Mouse (Mus musculus) limb, embryonic 13.5 days (tissue): ENCODE measurements around the gene Ctdnep1. TPM values are rescaled to one million over a fixed set of nuclear protein-coding genes. Genes with fewer than 3 reads are reported as not detected.
A peak's percentile ranks its signal among the peaks of the same experiment; 100 is the strongest.

Experiments
- ATAC-seq: fragments of 200-750 bp; cut with Nextera tagmentation; 2 replicates; pipeline ENCODE4 v1.8.0; 2017; ENCODE audit warnings: low read depth, moderate number of reproducible peaks, moderate TSS enrichment; ENCODE audit not compliant: low FRiP score
- H3K27ac ChIP-seq: fragments of 300-500 bp; sonication (generic); 2 replicates; pipeline ENCODE4 v1.5.1; 2015; ENCODE audit warnings: inconsistent platforms, mild to moderate bottlenecking, moderate library complexity
- H3K27me3 ChIP-seq: fragments of 300-500 bp; sonication (generic); 2 replicates; pipeline ENCODE4 v1.6.1; 2015; ENCODE audit warnings: mild to moderate bottlenecking, inconsistent platforms
- H3K36me3 ChIP-seq: fragments of 300-500 bp; sonication (generic); 2 replicates; pipeline ENCODE4 v1.6.1; 2015; ENCODE audit warnings: inconsistent platforms, mild to moderate bottlenecking, moderate library complexity
- H3K4me1 ChIP-seq: fragments of 300-500 bp; sonication (generic); 2 replicates; pipeline ENCODE4 v1.6.1; 2015; ENCODE audit warnings: inconsistent platforms
- H3K4me2 ChIP-seq: fragments of 300-500 bp; sonication (generic); replicated peaks from 2 replicates; pipeline ENCODE4 v1.6.1; 2015; ENCODE audit warnings: inconsistent platforms, mild to moderate bottlenecking, moderate library complexity
- H3K4me3 ChIP-seq: fragments of 300-500 bp; sonication (generic); 2 replicates; pipeline ENCODE4 v1.5.1; 2015; ENCODE audit warnings: moderate library complexity, mild to moderate bottlenecking, inconsistent platforms
- H3K9ac ChIP-seq: fragments of 300-500 bp; sonication (generic); 2 replicates; pipeline ENCODE4 v1.6.1; 2015; ENCODE audit warnings: mild to moderate bottlenecking, inconsistent platforms
- H3K9me3 ChIP-seq: fragments of 300-500 bp; sonication (generic); 2 replicates; pipeline ENCODE4 v1.6.1; 2016; ENCODE audit warnings: inconsistent platforms
- WGBS: fragments of 180-500 bp; shearing (Covaris S2); methylation state at CpG from one replicate; pipeline ENCODE4 v1.1.7; 2015; 5-methylcytosine and 5-hydroxymethylcytosine counted together
- polyA plus RNA-seq: library from polyadenylated mRNA; unstranded; fragments of >200 nt; fragmentation: Nextera tagmentation; extraction: Ambion mirVana; gene quantifications from 2 replicates; pipeline ENCODE4 v1.2.1, GENCODE M21; 2015

Ctdnep1 gene
- polyA plus RNA-seq, 1 experiment from 2014 or later: 30.8 TPM

DNA sequence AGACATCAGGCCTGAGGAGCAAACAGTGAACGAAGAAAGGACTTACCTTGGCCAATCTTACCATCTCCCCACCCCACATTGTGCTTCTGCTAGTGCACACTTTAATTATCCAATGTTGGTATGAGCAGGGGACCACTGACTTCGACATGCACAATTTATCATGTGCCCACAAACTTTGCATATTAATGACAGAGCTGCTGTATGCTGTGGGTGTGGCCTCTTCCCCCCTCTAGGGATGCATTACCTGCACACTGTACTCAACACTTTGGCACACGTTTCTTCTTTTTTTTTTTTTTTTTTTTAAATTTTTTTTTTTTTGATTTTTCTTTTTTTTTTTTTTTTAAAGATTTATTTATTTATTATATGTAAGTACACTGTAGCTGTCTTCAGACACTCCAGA is 10.2 kb upstream of the Ctdnep1 start:
- Histone ChIP-seq H3K27me3 (peaks cover 30% of the 10 kb centered on the region), H3K9ac (no peak overlapping the region), H3K36me3 (peaks cover 80% of the 10 kb centered on the region), H3K4me3 (no peak overlapping the region), H3K27ac (no peak overlapping the region), H3K9me3 (no peaks in the 10 kb centered on the region), H3K4me1 (peaks cover 13% of the 10 kb centered on the region), H3K4me2 (no peak overlapping the region)
- no peak for ATAC-seq
- 80% methylated on average over 3 of the region's 3 CpGs for WGBS

DNA sequence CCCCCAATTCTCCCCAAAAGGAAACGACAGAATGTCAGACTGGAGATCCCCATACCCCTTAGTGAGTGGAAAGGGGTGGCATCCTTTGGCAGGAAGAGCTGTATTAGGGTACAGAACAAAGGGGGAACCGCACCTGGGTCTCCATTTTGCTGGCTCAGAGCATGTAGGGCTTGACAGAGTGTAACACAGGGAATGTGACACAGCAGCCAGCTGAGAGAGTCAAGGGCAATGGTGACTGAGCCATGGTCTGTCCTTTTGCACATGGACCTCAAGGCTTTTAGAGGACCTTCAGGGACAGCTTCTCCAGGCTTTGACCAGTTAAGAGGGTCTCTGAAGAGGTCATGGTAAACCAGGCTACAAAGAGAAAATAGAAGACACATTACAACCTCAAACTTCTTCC is 6.0 kb upstream of the Ctdnep1 start:
- peaks cover 12% of the 10 kb centered on the region for H3K4me1 ChIP-seq
- 93% methylated on average over 2 of the region's 2 CpGs for WGBS
- H3K4me2 ChIP-seq: no peak overlapping the region
- H3K9ac ChIP-seq: no peak overlapping the region
- ATAC-seq: no peak
- no peak overlapping the region for H3K4me3 ChIP-seq
- no peaks in the 10 kb centered on the region for H3K9me3 ChIP-seq
- peaks cover 81% of the 10 kb centered on the region for H3K36me3 ChIP-seq
- H3K27me3 ChIP-seq: no peaks in the 10 kb centered on the region
- no peak overlapping the region for H3K27ac ChIP-seq

GRCm38 (mm10) chr11:69976271-69976670 is 4.7 kb upstream of the Ctdnep1 start:
- H3K27me3 ChIP-seq: no peaks in the 10 kb centered on the region
- no peak for ATAC-seq
- H3K36me3 ChIP-seq: peaks cover 71% of the 10 kb centered on the region
- no peak overlapping the region for H3K4me2 ChIP-seq
- H3K4me3 ChIP-seq: no peak overlapping the region
- H3K9ac ChIP-seq: no peak overlapping the region
- H3K27ac ChIP-seq: no peak overlapping the region
- 96% methylated on average over 4 of the region's 4 CpGs for WGBS
- peaks cover 12% of the 10 kb centered on the region for H3K4me1 ChIP-seq
- no peaks in the 10 kb centered on the region for H3K9me3 ChIP-seq

- Histone ChIP-seq H3K4me1 (peaks cover 30% of the 10 kb centered on the region), H3K4me2 (peak overlapping the region; percentile 92), H3K9ac (peak overlapping the region; percentile 90), H3K9me3 (no peaks in the 10 kb centered on the region), H3K27ac (peak overlapping the region; percentile 98), H3K36me3 (peaks cover 52% of the 10 kb centered on the region), H3K27me3 (no peaks in the 10 kb centered on the region), H3K4me3 (peak overlapping the region; percentile 99)
- no peak for ATAC-seq
- WGBS: 2% methylated on average over 16 of the region's 16 CpGs
Measured at GRCm38 (mm10) chr11:69979827-69980195, 1.1 kb upstream of the Ctdnep1 start.

DNA sequence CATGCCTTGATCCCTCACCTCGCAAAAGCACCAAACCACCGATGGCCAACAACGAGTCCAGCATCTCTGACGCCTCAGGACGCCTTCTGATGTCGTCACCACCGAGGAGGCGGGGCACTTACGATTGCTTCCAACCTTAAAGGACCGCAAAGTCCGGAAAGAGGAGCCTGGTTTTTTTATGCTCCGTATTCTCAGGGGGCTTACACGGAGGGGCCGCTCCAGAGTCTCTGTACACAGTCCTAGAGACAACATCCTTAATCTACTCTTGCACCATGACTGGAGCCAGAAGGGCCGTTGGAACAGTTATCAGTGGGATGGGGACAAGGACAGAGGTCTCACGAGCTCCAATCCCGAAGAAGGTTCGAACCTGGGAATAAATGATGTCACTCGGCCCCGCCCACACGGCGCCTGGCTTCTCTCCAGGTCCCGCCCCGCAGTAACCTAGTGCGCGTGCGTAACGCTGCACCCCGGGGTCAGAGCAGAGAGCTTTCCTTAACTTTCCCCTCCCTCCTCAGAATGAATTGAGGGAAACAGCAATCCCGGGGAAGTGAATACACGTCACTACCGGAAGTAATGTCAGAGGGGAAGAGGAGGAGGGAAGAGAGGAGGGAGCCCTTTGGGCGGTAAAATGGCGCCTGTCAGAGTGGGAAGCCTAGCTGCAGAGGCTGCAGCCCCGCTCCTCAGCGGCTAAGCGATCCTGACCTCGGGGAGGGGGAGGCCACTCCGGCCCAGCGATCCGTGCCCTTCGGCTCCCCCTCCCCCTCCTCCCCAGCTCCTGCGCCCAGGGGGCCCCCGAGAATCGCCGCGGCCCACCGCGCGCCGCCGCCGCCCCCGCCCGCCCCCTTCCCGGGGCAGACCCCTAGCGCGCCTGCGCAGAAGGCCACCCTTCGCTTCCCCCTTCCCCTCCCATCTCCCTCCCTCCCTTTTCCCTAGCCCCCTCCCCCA is 488 bp upstream of the Ctdnep1 start:
- Histone ChIP-seq H3K27me3 (no peaks in the 10 kb centered on the region), H3K36me3 (peaks cover 52% of the 10 kb centered on the region), H3K4me1 (peaks cover 30% of the 10 kb centered on the region), H3K4me2 (peak overlapping the region; percentile 92), H3K9ac (peak overlapping the region; percentile 100), H3K9me3 (no peaks in the 10 kb centered on the region), H3K27ac (peak overlapping the region; percentile 98), H3K4me3 (peak overlapping the region; percentile 99)
- under 1% methylated on average over 49 of the region's 60 CpGs for WGBS
- peak; percentile 94 for ATAC-seq

- ATAC-seq: no peak
- peak within 1 kb of the TSS; percentile 84 for H3K4me2 ChIP-seq
- no peaks in the 10 kb centered on the region for H3K27me3 ChIP-seq
- peak within 1 kb of the TSS; percentile 99 for H3K4me3 ChIP-seq
- H3K27ac ChIP-seq: peak within 1 kb of the TSS; percentile 98
- peak within 1 kb of the TSS; percentile 100 for H3K9ac ChIP-seq
- WGBS: 61% methylated on average over 8 of the region's 8 CpGs
- H3K4me1 ChIP-seq: peaks cover 30% of the 10 kb centered on the region
- H3K9me3 ChIP-seq: no peaks in the 10 kb centered on the region
- H3K36me3 ChIP-seq: peaks cover 52% of the 10 kb centered on the region
Measured at GRCm38 (mm10) chr11:69982225-69982624, 1.3 kb downstream of the Ctdnep1 start, which contains the start of gene Elp5. Gene Elp5 (minus strand): TSS chr11:69982517.

GRCm38 (mm10) chr11:69982877-69983276 is 1.9 kb downstream of the Ctdnep1 start:
- H3K27ac ChIP-seq: no peak overlapping the region
- peak overlapping the region; percentile 100 for H3K9ac ChIP-seq
- ATAC-seq: no peak

GRCm38 (mm10) chr11:69983377-69983776 is 2.4 kb downstream of the Ctdnep1 start:
- Histone ChIP-seq H3K4me1 (peaks cover 30% of the 10 kb centered on the region), H3K36me3 (peaks cover 54% of the 10 kb centered on the region), H3K27me3 (no peaks in the 10 kb centered on the region), H3K9me3 (no peaks in the 10 kb centered on the region), H3K4me3 (peak overlapping the region; percentile 99), H3K27ac (no peak overlapping the region), H3K4me2 (peak overlapping the region; percentile 84), H3K9ac (peak overlapping the region; percentile 100)
- WGBS: 90% methylated on average over 4 of the region's 4 CpGs
- no peak for ATAC-seq

More at GRCm38 (mm10) chr11:69982877-69983276, 1.9 kb downstream of the Ctdnep1 start:
- peaks cover 30% of the 10 kb centered on the region for H3K4me1 ChIP-seq
- H3K9me3 ChIP-seq: no peaks in the 10 kb centered on the region
- H3K27me3 ChIP-seq: no peaks in the 10 kb centered on the region
- H3K4me3 ChIP-seq: peak overlapping the region; percentile 99
- WGBS: 33% methylated on average over 5 of the region's 5 CpGs
- H3K4me2 ChIP-seq: peak overlapping the region; percentile 84
- H3K36me3 ChIP-seq: peaks cover 54% of the 10 kb centered on the region

- H3K4me1 ChIP-seq: peaks cover 22% of the 10 kb centered on the region
Measured at GRCm38 (mm10) chr11:69984431-69984830, 3.5 kb downstream of the Ctdnep1 start.

GRCm38 (mm10) chr11:69989949-69990348 is 9.0 kb downstream of the Ctdnep1 start:
- peak overlapping the region; percentile 31; the same call in 1 of the 2 replicates for H3K9ac ChIP-seq
- no peak overlapping the region for H3K4me3 ChIP-seq
- ATAC-seq: no peak
- WGBS: 90% methylated on average over 8 of the region's 8 CpGs
- H3K4me1 ChIP-seq: peaks cover 30% of the 10 kb centered on the region
- H3K27ac ChIP-seq: no peak overlapping the region; the same call in 1 of the 2 replicates
- peaks cover 69% of the 10 kb centered on the region for H3K36me3 ChIP-seq
- H3K9me3 ChIP-seq: no peaks in the 10 kb centered on the region
- no peak overlapping the region for H3K4me2 ChIP-seq
- no peaks in the 10 kb centered on the region for H3K27me3 ChIP-seq

More at GRCm38 (mm10) chr11:69984431-69984830, 3.5 kb downstream of the Ctdnep1 start:
- Histone ChIP-seq H3K27ac (no peak overlapping the region), H3K4me3 (no peak overlapping the region), H3K27me3 (no peaks in the 10 kb centered on the region), H3K36me3 (peaks cover 60% of the 10 kb centered on the region), H3K4me2 (no peak overlapping the region), H3K9ac (0 out of 2 replicates have a peak overlapping the region, but pooled peaks have one; percentile 4), H3K9me3 (no peaks in the 10 kb centered on the region)
- no peak for ATAC-seq
- WGBS: 89% methylated on average over 8 of the region's 8 CpGs

GRCm38 (mm10) chr11:69990850-69991691 is 10.1 kb downstream of the Ctdnep1 start, which contains the start of gene Gabarap:
Gene Gabarap (plus strand): TSS chr11:69991143.
- peak; percentile 70 for ATAC-seq
- Histone ChIP-seq H3K27ac (peak within 1 kb of the TSS; percentile 90), H3K4me2 (peak within 1 kb of the TSS; percentile 72), H3K4me3 (peak within 1 kb of the TSS; percentile 80), H3K9me3 (no peaks in the 10 kb centered on the region), H3K9ac (peak within 1 kb of the TSS; percentile 89), H3K4me1 (peaks cover 30% of the 10 kb centered on the region), H3K36me3 (peaks cover 60% of the 10 kb centered on the region), H3K27me3 (no peaks in the 10 kb centered on the region)
- WGBS: under 1% methylated on average over 40 of the region's 40 CpGs
